Mouse (Mus musculus) retina, embryonic 14.5 days (tissue): ENCODE measurements around the gene F2r.

Source experiments
- DNase-seq: peaks from one replicate; pipeline ENCODE4 v3.0.0-alpha.2; 2015; ENCODE audit warnings: low spot score

Gene F2r

GRCm38 (mm10) chr13:95630747-95631146 is 12.5 kb upstream of the F2r start:
- DNase-seq: no peak

- no peak for DNase-seq
Measured at GRCm38 (mm10) chr13:95629751-95630150, 11.5 kb upstream of the F2r start.

GRCm38 (mm10) chr13:95626696-95627095 is 8.4 kb upstream of the F2r start:
- DNase-seq: no peak

- DNase-seq: no peak
Measured at GRCm38 (mm10) chr13:95623042-95623441, 4.8 kb upstream of the F2r start.

- DNase-seq: no peak
Measured at GRCm38 (mm10) chr13:95621563-95621962, 3.3 kb upstream of the F2r start.

- peak; percentile 34 for DNase-seq
Measured at GRCm38 (mm10) chr13:95618859-95619258, 572 bp upstream of the F2r start.

GRCm38 (mm10) chr13:95617671-95618171 is 566 bp downstream of the F2r start:
- no peak for DNase-seq

GRCm38 (mm10) chr13:95617082-95617670 is 1.1 kb downstream of the F2r start:
- DNase-seq: peak; percentile 48

GRCm38 (mm10) chr13:95616512-95616911 is 1.8 kb downstream of the F2r start:
- DNase-seq: peak; percentile 32

GRCm38 (mm10) chr13:95614757-95615156 is 3.5 kb downstream of the F2r start:
- DNase-seq: no peak

GRCm38 (mm10) chr13:95612243-95612642 is 6.0 kb downstream of the F2r start:
- DNase-seq: no peak

- DNase-seq: no peak
Measured at GRCm38 (mm10) chr13:95611752-95612151, 6.5 kb downstream of the F2r start.

- no peak for DNase-seq
Measured at GRCm38 (mm10) chr13:95610786-95611562, 7.3 kb downstream of the F2r start.

- DNase-seq: no peak
Measured at GRCm38 (mm10) chr13:95609088-95609420, 9.2 kb downstream of the F2r start.

- DNase-seq: no peak
Measured at GRCm38 (mm10) chr13:95608416-95609087, 9.7 kb downstream of the F2r start.

GRCm38 (mm10) chr13:95607019-95607418 is 11.3 kb downstream of the F2r start:
- no peak for DNase-seq

GRCm38 (mm10) chr13:95604288-95604687 is 14.0 kb downstream of the F2r start:
- DNase-seq: no peak

- DNase-seq: no peak
Measured at GRCm38 (mm10) chr13:95599833-95600359, 18.4 kb downstream of the F2r start.

- no peak for DNase-seq
Measured at GRCm38 (mm10) chr13:95598232-95598920, 19.9 kb downstream of the F2r start.

- DNase-seq: no peak
Measured at GRCm38 (mm10) chr13:95597578-95597977, 20.7 kb downstream of the F2r start.

GRCm38 (mm10) chr13:95596689-95597088 is 21.6 kb downstream of the F2r start:
- DNase-seq: no peak

- DNase-seq: no peak
Measured at GRCm38 (mm10) chr13:95595921-95596320, 22.4 kb downstream of the F2r start.
